Mouse (Mus musculus) telencephalon, adult 2 months (tissue): ENCODE data around the gene Kit.

Source experiments
- DNase-seq: peaks from one replicate; pipeline ENCODE4 v3.0.0-alpha.2; 2011; ENCODE audit warnings: low read depth, low spot score

The Kit gene

DNA sequence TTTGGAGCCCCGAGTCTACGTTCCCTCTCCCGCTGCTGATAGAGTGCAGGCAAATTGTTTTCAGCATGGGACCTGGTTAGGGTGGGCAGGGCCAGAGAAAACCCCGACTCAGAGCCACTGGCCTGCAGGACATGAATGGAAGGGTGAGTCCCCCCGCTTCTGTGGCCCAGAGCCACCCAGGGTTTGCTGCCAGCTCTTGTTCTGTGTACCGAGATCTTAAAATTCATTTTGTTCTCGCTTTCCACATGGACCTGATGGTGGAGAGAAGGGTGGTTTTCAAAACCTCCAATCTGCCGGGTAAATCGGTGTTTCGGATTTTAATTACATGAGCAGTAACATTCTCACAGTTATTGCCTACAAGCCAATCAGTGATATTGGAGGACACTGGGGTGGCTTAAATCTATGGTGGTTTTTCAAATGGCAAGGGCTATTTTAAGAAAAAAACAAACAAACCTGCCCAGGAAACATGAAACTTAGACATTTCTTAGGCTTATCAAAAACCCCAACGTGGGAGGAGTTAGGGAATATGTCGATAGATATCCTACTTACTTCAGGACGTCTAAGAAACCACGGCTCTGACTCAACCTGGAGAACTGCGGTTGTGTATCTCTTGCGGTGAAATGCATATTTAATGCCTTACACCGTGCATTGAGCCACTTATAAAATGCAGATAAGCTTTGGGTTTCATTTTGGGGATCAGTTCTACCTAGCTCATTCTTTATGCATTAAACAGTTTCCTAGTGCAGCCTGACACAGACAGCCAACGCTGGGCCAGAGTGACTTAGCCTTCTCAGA is 58.3 kb downstream of the Kit start:
- no peak for DNase-seq

DNA sequence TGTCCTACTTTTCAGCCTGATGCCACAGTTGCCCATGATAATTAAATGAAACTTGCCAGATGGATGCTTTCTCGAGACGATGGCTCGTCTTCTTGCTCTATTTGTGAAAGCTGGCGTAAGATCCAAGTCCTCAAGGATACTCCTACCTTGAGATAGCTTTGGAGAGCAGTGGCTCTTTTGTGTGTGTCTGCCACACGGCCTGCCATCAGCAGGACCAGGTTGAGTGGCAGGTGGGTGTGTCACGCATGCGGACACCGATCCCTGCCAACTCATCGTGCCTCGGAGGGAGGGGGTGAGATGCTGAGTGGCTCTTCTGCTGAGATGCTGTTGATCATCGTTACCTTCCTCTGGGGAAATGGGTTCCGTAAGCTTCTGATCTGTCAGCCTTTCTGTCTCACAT is 60.7 kb downstream of the Kit start:
- DNase-seq, result peak; percentile 42

DNA sequence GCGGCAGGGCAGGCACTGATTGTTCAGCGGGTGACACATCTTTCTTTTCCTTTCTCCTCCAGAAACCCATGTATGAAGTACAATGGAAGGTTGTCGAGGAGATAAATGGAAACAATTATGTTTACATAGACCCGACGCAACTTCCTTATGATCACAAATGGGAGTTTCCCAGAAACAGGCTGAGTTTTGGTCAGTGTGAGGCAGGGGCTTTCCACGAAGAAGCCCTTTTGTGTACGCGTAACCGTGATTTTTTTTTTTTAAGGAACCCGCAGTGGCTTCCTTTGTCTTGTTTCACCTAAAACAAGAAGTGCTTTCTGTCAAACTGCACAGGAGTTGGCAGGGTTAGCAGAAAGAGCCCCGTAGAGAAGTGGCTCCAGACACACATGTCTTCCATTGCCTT is 65.9 kb downstream of the Kit start:
- no peak for DNase-seq

DNA sequence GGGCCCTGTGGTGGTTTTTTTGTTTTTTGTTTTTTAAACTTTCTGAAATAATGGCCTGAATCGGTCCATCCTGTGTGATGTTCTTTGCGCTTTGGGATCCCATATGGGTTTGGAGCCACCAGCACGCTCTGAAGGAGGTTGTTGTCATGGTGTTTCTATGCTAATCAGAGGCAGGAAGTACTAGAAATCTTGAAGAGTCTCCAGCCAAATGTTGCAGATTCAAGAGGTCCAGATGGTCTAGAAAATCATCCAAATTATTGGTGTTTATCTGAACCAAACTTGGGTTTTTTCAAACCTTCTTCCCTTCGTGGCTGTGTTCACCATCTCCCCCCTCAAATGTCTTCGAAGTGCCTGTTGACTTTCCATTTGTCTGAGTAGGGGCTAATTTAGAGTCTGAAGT is 72.3 kb downstream of the Kit start:
- DNase-seq, result peak; percentile 53

DNA sequence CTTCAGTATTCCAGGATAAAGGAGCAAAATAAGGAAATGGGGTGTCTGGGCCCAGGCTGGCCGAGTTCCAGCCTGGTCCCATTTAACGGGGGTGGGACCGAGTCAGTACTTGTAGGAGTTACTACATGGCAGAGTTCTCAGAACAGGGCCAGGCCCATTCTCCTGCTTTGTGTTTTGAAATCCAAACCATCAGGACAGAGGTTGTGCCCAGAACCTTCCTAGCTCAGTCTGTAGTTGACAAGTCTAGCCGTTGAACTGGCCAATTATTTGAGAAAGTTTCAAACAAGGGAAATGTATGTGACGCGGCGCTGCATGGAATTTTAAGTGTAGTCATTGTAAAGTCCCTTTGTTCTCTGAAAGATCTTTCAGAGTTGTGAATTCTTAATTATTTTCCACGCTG is 75.8 kb downstream of the Kit start:
- no peak for DNase-seq

DNA sequence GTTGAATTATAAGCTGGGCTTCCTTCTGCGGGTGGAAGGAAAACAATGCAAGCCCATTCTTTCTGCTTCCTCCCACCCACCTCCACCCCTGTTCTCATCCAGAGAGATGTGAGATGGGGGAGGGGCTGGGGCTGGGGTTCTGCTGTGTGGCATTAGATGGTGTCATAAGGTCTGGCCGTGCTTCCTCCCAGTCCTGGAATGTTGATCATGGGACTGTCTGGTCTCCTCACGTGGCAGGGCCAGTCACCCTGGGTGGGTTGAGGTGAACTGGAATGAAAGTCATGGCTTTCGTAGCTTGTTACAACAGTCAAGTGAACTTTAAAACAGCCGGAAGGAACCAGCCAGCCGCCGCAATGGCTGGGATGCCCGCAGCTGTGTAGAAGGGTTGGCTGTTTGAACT is 78.7 kb downstream of the Kit start:
- DNase-seq, result no peak

DNA sequence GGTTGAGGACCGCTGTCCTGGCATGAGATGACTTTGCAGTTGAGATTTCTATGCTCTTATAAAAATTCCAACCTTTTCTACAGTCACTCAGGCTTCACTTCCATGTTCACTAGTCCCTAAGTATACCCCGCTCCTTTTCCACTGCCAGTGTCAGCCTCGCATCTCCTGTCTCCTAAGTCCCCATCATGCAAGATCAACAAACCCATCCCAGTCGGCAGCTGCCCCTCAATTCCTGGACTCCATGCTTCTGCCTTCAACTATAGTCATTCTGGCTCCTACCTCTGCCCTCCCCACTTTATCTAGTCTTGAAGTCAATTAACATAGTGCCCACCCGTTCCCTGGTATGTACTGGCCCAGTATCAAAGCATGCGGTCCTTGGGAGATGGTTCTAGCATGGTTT is 83.9 kb downstream of the Kit start:
- DNase-seq, result no peak

DNA sequence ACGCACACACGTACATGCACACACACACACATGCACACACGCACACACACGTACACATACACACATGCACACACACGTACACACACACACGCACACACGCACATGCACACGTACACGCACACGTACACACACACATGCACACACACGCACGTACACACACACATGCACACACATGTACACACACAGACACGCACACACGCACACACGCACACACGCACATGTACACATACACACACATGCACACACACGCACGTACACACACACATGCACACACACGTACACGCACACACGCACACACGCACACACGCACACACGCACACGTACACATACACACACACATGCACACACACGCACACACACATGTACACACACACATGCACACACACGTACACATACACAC is 85.6 kb downstream of the Kit start:
- no peak for DNase-seq

DNA sequence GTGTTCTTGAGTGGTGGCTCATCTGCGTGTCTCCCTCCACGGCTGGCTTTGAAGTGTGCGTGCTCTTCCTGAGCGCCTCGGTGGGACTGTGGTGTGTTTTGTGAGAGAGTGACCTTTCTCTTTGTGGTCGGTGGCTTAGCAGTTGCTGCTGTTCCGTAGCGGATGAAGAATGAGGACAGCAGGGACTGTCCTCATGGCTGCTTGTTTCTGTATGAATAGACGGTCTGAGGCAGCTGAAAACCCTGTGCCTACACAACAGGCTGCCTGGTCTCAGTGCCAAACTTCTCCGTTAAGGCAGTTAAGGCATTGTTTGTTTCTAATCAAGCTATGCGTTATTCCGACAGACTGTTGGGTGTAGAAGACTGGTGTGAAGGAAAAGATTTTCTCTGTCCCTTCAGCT is 87.8 kb downstream of the Kit start:
- no peak for DNase-seq

DNA sequence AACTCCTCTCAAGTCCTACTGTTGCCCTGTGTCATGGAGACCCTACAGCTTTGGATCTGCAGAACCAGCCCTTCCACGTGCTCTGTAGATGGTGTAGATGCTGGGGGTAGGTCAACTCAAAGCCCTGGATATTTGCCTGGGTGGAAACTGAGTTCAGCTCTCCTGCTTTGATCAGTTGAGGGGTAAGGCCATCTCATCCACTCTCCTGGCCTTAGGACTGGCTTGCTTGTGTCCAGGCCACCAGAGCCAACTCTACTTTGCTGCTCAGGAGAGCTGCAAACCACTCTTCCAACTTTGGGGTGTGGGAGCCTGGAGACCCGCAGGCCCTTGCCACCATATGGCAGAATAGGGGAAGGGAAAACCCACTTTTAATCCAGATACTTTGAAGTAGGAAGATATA is 89.1 kb downstream of the Kit start:
- DNase-seq, result no peak

DNA sequence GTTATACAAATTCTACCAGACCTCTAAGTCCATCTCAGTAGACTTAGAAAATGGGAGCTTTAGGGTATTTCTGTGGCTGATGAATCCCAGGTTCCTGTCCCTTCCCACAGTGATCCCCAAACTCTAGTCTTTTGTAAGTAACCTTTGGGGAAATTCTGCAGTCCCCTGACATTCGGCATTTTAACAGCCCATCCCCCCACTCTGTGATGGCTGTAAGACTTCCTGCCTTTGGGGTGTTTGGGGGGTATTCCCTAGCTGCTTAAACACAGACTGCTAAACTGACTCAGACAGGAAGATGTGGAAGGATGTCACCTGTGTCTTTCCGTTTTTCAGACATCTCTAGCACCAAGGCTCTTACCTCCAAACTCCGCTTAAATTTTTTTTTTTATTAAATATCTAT is 92.4 kb downstream of the Kit start:
- no peak for DNase-seq

DNA sequence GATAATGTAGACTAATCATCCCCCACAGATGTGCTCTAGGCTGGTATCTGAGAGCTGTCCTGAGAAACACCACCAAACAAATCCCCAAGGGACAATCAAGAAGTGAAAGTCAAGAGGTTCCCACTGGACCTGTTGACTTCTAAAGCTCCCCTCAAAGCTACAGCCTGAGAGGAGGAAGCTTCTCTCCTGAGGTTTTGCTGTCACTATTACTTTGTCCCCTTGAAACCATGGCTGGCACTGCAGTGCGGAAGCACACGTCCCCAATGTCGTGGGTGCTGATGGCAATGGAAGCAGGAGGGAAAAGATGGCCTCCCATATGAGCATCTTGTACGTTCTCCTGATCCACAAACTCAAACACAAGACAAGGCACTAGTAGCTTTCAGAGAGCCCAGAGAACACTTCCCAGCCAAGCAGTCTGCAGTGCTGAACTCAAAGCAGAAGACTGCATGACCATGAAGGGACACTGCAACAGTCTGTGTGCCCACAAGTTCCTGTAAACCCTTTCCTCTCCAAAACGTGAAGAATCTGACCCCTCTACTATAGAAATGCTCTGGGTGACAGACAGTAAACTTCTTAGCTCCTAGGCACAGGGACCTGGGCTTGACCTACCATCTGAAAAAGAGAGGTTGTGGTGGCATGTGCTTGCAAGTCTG is 96.5 kb downstream of the Kit start:
- no peak for DNase-seq

DNA sequence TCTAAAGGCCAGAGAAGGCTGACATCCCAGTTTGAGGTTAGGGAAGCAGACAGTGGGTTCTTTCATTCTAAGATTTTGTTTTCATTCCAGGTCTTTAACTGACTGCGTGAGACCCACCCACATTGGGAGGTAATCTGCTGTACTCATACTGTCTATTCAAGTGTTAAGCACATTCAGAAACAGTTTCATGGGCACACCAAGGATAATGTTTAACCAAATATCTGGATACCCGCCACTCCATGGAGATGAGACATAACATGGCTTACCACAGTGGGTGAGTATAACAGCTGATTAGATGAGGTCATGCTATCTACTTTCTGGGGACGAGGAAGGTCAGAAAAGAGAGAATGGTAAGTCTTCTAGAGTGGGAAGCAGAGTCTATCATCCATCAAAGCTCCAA is 101.3 kb downstream of the Kit start:
- DNase-seq, result no peak

DNA sequence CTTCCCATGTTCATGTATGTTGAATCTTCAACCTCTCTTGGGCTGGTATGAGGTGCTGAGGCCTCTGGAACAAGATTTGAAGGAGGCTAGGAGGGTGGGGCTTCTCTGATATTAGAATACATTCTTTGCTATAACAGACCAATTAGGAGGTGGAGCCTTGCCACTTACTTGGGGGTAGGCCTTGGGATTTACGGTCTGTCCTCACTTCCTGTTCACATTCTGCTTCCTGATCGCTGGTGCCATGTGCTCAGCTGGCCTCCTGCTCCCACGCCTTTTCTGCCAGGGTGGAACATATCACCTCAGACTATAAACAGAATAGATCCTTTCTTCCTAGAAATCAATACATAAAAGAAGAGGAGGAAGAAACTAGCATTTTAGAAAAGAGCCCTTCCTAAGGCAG is 105.2 kb downstream of the Kit start:
- DNase-seq, result no peak

DNA sequence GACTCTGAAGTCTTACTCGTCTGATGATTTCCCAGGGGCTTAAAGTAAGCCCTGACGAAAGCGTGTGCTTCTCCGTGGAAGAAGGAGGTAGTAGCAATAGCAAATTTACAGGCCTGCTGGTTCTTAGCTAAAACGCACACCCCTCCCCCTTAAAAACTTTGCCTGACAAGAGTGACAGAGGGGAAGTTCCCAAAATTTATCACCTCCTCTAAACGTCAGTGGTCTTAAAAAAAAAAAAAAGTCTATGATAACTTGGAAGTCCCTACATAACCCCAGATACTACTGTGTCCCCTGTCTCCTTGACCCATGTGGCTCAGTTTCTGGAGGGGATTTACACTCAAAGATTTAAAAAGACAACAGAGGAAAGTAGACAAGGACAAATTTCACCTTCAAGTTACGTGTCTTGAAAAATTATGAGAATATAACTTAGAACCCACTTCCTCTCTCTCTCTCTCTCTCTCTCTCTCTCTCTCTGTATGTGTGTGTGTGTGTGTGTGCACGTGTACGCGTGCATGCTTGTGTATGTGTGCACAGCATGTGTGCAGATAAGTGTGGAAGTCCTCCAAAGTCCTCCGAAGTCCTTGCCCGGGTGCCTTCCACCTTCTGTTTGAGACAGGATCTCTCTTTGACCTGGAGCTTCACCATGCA is 120.6 kb downstream of the Kit start:
- no peak for DNase-seq

DNA sequence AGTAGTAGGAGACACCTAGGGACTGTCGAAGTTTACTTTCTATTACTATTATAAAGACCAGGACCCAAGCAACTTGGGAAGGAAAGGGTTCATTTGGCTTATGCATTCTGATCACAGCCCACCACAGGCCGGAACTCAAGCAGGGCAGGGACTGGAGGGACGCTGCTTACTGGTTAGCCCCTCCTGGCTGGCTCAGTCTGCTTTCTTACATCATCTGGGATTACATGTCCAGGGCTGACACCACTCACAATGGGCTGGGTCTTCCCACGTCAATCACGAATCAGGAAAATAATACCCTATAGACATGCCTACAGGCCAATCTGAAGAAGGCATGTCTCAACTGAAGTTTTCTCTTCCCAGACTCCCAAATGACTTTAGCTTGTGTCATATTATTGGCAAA is 122.2 kb downstream of the Kit start:
- no peak for DNase-seq

DNA sequence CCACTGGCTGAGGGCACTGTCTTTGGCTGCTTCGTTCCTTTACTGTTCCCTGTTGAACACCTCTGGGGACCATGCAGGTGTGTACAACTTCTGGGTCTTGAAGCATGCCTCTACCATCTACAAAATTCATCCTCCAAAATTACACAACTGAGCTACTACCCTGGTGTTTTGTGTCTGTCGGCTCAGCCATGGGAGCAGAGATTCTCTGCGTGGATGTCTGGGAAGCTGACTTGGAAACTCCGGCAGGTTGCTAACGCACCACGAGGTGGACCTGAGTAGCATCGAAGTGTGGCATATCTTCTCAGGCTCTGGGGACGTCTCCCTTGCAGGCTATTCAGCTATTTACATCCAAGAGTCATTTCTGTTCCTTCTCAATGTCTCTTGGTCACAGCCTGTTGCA is 123.8 kb downstream of the Kit start:
- DNase-seq, result no peak

DNA sequence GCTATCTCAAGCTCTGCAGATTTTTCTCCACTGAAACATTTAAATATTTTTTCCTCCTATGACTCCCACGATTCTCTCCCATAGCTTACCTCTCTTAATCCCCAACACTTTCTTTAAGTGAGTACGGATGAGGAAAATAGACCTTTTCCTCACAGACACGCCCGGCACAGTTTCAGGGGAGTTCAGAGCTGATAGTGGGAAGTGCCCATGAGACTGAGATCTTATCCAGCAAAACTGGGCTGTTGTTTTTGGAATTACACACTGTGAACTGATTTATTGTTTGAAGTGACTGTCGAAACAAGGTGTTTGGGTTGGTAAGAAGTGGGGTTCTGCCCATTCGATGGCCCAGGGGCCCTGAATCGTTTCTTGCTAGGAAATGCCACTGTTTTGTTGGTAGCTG is 124.4 kb downstream of the Kit start:
- no peak for DNase-seq

DNA sequence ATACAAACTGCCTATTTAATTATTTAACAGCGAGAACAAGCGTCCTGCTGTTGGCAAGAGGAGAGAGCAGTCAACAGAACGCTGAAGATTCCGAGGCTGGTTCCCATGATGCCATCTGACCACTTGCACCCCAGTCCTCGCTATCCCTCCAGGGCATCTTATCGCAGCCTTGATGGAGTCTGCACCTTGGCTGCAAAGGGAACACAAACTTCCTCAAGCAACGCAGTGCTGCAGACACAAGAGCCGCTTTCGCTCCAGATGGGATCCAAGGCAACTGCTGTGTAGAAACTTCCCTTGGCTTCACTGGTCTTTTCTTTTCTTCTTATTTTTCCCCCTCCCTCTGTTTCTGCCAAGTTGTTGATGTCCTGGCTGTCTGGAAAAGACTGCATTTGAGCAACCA is 124.8 kb downstream of the Kit start:
- no peak for DNase-seq

DNA sequence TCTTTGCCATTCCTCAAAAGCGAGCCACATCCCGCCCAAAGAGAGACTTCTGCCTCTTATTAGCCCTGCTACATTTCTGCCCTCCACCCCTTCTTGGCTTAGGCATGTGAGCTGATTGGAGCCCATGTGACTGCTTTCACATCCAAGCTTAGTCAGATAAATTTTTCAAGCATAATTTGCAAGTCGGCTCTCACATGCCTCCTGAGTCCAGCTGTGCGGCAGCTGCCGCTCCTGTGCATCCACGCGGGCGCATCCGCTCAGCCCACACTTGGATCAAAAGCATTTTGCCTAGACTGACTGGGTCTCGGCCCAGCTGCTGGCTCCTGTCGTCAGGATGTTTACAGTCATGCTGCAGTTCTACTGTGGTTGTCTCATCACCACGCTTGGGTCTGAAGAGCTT is 126.9 kb downstream of the Kit start:
- no peak for DNase-seq

DNA sequence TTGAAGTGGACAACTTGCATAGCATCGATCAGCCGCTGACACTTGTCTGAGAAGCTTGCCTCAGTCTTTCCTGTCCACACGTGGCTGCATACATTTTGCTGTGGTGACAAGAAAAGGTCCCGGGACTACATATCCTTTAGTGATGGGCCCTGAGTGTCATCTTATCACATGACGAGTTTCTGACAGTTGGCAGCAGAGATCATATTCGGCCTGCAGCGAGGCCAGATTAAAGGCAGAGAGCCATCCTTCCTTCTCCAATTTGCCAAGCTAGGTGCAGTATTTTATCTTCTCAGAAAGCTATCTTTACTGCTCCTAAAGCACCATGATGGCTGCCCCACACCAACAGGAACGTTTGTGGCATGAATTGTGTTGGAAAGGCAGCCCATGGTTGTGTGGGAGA is 127.4 kb downstream of the Kit start:
- DNase-seq, result no peak

DNA sequence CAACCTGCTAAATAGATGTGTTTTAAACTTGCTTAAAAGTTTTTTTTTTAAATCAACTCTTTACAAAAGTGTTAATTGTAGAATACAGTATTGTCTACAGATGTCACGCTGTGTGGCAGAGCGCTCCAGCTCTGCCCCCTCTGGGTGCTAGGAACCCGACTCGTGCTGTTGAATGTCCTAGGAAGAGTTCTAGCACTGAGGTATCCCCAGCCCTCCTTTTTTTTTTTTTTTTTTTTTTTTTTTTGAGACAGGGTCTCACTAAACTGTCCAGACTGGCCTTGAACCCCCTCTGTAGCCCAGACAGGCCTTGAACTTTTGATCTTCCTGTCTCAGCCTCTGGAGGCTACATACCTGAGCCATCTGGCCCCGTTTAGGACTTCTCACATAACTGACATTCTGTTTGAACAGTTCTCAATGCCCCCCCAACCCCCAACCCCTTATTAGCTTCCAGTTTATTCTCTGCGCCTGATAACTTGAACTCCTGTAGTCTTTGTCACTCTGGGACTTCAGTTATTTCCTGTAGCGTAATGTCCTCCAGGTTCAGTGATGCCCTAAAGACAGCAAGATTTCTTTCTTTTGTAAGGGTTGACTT is 130.0 kb downstream of the Kit start:
- no peak for DNase-seq

DNA sequence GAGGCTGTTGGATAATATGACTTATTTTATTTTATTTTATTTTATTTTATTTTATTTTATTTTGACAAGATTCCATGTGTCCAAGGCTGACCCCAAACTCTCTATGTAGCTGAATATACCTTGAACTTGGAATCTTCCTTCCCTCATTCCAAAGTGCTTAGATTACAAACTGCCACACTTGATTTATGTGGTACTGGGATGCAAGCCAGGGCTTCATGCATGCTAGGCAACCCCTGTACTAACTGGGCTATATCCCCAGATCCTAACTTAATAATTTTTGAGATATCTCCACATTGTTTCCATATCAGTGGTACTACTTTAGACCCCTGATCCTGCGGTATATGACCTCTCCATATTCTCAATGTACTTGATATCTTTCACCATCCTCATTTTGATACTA is 130.7 kb downstream of the Kit start:
- DNase-seq, result no peak
